Mouse (Mus musculus) layer of hippocampus, adult 18-20 months (tissue): ENCODE data around the gene Mtmr1. TPM values are rescaled to one million over a fixed set of nuclear protein-coding genes. Genes with fewer than 3 reads are reported as not detected.
A peak's percentile ranks its signal among the peaks of the same experiment; 100 is the strongest.

Source experiments
- DNase-seq, 2 experiments: peaks; one replicate each; pipeline ENCODE4 v3.0.0; 2022; ENCODE audit warnings: low spot score in 2 of 2
- total RNA-seq, 2 experiments: library from RNA; stranded (reverse); gene quantifications; 2 replicates each; pipeline ENCODE4 v1.2.3; 2021

Gene Mtmr1
- total RNA-seq, 2 experiments from 2014 or later = 52.5 to 57.1 TPM

- DNase-seq = no peak
Observed at GRCm38 (mm10) chrX:71439473-71439872, 74.9 kb downstream of the Mtmr1 start.

- DNase-seq = no peak
Observed at GRCm38 (mm10) chrX:71442916-71443315, 78.4 kb downstream of the Mtmr1 start.

- DNase-seq = no peak
Observed at GRCm38 (mm10) chrX:71456078-71456737, 91.6 kb downstream of the Mtmr1 start.

DNA sequence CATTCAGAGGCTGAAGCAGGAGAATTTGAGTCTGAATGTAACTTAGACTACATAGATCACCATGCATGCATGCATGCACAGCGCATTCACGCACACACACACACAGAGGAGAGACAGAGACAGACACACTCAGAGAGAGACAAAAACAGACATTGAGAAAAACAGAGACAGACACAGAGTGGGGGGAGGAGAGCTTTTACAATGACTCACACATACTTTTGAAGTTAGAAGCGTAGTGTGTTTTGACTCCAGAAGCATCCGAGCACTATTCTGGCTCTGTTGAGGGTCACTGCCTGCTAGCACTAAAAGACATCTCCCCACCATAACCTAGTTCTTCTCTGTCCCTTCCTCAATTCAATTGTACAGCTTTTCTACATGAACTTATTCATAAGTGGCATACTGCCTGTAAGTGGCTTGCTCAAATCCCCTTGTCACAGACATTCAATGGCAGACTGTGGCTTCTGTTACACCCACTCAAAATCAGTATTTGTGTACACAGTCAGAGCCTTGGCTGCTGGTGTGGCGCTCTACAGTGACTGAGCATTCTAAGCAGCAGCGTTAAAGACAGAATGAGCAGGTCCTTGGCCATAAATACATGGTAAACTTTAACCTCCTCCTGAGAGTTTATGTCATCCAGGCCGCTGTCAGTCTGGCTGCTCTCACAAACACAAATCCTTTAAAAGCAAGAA is 99.7 kb downstream of the Mtmr1 start:
- DNase-seq = peak; percentile 7 to 23

DNA sequence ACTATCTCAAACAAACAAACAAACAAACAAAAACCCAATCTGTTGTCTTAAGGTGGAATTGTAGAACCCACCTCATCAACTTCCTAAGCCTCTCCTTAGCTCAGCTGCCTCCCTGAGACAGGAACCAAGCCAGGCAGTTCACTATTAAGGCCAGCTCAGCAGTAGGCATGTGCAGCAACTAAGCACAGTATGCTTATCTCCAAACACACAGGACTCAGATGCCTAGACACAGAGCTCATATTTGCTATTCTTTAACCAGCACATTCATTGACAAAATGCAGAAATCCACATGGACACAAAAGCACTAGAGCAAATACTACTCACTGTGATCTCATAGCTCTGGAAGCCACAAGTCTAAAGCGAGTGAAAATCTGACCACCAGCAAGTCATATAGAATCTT is 100.9 kb downstream of the Mtmr1 start:
- no peak for DNase-seq

DNA sequence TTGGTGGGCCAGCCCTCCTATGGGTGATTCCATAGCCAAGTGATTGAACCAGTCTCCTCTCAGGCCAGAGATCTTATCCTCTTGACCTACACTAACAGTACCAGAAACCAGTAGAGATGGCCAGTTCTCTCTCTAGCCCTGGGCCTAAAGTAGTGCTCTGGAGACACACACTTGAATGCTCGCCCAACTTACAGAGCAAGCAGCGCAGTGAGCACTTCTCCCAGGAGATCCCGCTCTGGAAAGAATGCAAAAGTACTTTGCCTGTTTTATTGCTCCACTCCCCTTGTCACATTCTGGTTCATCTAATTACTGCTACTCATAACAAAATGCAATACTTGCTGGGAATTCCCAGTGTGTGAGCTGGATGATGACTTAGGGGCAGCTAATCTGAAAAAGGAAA is 102.9 kb downstream of the Mtmr1 start:
- no peak for DNase-seq

Other genes with a start within 250 kb of the Mtmr1 start
- 1 to 10 TPM; 6.5 to 7.3 TPM for gene Mtm1, start 154.0 kb upstream of the Mtmr1 start, total RNA-seq
- 10 to 100 TPM; 50.5 to 52.0 TPM for gene Cd99l2, start 128.1 kb downstream of the Mtmr1 start, total RNA-seq
- gene Hmgb3, start 191.2 kb downstream of the Mtmr1 start, total RNA-seq = 10 to 100 TPM in 1 of 2 experiments, 1 to 10 TPM in 1; 9.8 to 13.1 TPM